In the genomic region with DNA sequence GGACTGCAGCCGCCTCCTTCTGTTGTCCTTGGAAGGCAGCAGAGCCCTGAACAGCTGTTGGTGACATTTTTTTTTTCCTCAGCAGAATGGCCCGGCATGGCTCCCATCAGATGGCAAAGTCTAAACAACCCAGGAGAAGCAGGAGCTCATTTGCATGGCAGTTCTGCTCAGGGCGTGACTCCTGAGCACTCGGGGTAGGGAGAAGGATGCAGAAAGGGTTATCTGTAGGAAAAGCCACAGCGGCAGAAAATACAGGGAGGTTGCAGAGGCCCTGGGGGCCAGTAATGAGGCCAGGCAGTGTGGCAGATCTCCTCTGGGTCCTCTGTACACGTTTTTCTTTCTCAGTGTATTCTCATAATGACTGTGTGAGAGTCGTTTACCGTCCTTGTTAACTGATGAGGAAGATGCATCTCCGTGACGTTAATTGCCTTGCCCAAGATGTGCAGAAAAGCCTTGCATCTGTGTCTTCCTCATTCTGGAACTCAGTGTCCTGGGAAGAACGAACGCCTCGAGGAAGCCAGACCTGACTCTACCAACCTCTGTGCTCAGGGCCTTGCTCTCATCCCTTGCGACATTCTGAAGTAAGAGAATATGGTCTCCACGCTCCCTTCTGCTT, we compare ENCODE assay signal across 12 mouse cellular contexts. TPM values are rescaled to one million over a fixed set of nuclear protein-coding genes. Genes with fewer than 3 reads are reported as not detected.
DNase-seq lines count a peak whose midpoint lies in the region; ATAC-seq and TF ChIP-seq lines count a peak whose summit lies in the region.
"Had no signal": no experiment of that assay in that cellular context is flagged by ENCODE, and none has a peak within 500 bp of the region (broad histone marks: within the 10 kb centered on the region; RNA-seq: fewer than 3 reads in every experiment).

No protein-coding gene starts in this region.

- DNase-seq in embryo, embryonic 10.5 days (ENCODE audit: low spot score) = peak; percentile 24
- no peak for DNase-seq in embryo, embryonic 9.5 days (ENCODE audit: extremely low spot score)
- no peak for DNase-seq in liver, postnatal 0 days
- DNase-seq in liver, embryonic 11.5 days (ENCODE audit: low spot score) = no peak
- peak; percentile 69 for DNase-seq in midbrain, postnatal 0 days (ENCODE audit: low spot score)
- DNase-seq in right cerebral cortex, adult 18-20 months = no peak
- DNase-seq in frontal cortex, postnatal 10 days (ENCODE audit: low spot score in 2 of 2) = no peak
- DNase-seq: kidney, postnatal 25 days had no signal

- TF ChIP-seq CTCF in liver, postnatal 0 days (IDR thresholded peaks at IDR 0.05; ENCODE audit: low read depth) = no peak
- no peak for TF ChIP-seq CTCF in midbrain, postnatal 0 days (IDR thresholded peaks at IDR 0.05)

- H3K27me3 ChIP-seq in liver, postnatal 0 days (ENCODE audit: insufficient read depth, low read length) = no peaks in the 10 kb centered on the region
- no peaks in the 10 kb centered on the region for H3K27me3 ChIP-seq in liver, embryonic 11.5 days (replicated peaks; ENCODE audit: control insufficient read depth, insufficient read depth, low read length)
- no peaks in the 10 kb centered on the region for H3K27me3 ChIP-seq in heart, embryonic 16.5 days (ENCODE audit: control insufficient read depth, insufficient read depth, low read length)
- H3K27me3 ChIP-seq in midbrain, postnatal 0 days (ENCODE audit: insufficient read depth, low read length) = no peaks in the 10 kb centered on the region
- H3K27me3 ChIP-seq: limb, embryonic 15.5 days; stomach, embryonic 15.5 days had no signal

- WGBS in liver, postnatal 0 days (ENCODE audit: insufficient replicate concordance) = 50% methylated on average over 15 of the region's 15 CpGs
- WGBS in liver, embryonic 11.5 days = 53% methylated on average over 15 of the region's 15 CpGs
- 45% methylated on average over 15 of the region's 15 CpGs for WGBS in heart, embryonic 16.5 days
- WGBS in midbrain, postnatal 0 days = 49% methylated on average over 15 of the region's 15 CpGs

- H3K27ac ChIP-seq in liver, postnatal 0 days (ENCODE audit: low read depth) = peak overlapping the region; percentile 30; the same call in 1 of the 2 replicates
- H3K27ac ChIP-seq in liver, embryonic 11.5 days (ENCODE audit: low read depth, low read length) = no peak overlapping the region
- peak overlapping the region; percentile 30; the same call in 1 of the 2 replicates for H3K27ac ChIP-seq in heart, embryonic 16.5 days (ENCODE audit: low read length)
- 0 out of 2 replicates have a peak overlapping the region, but pooled peaks have one; percentile 18 for H3K27ac ChIP-seq in midbrain, postnatal 0 days (ENCODE audit: low read depth, low read length)
- H3K27ac ChIP-seq: limb, embryonic 15.5 days; stomach, embryonic 15.5 days had no signal

- H3K9ac ChIP-seq in liver, postnatal 0 days (replicated peaks) = no peak overlapping the region
- no peak overlapping the region for H3K9ac ChIP-seq in liver, embryonic 11.5 days (ENCODE audit: low read depth, low read length)
- no peak overlapping the region for H3K9ac ChIP-seq in heart, embryonic 16.5 days (ENCODE audit: low read length)
- no peak overlapping the region for H3K9ac ChIP-seq in midbrain, postnatal 0 days (replicated peaks; ENCODE audit: low read length, poor library complexity, severe bottlenecking)
- H3K9ac ChIP-seq: limb, embryonic 15.5 days; stomach, embryonic 15.5 days had no signal

- ATAC-seq in liver, postnatal 0 days = peak; percentile 36
- no peak for ATAC-seq in liver, embryonic 11.5 days (replicated peaks; ENCODE audit: low FRiP score)
- no peak; the same call in 1 of the 2 replicates for ATAC-seq in heart, embryonic 16.5 days (replicated peaks; ENCODE audit: extremely low read depth, insufficient read depth, low FRiP score)
- ATAC-seq in midbrain, postnatal 0 days (ENCODE audit: low FRiP score) = no peak

- no peaks in the 10 kb centered on the region for H3K36me3 ChIP-seq in liver, postnatal 0 days (replicated peaks; ENCODE audit: insufficient read depth, low read length)
- H3K36me3 ChIP-seq in liver, embryonic 11.5 days (ENCODE audit: control insufficient read depth, insufficient read depth, low read length) = no peaks in the 10 kb centered on the region
- H3K36me3 ChIP-seq in heart, embryonic 16.5 days (ENCODE audit: control insufficient read depth, insufficient read depth) = no peaks in the 10 kb centered on the region
- no peaks in the 10 kb centered on the region for H3K36me3 ChIP-seq in midbrain, postnatal 0 days (ENCODE audit: insufficient read depth, low read length)
- H3K36me3 ChIP-seq: limb, embryonic 15.5 days; stomach, embryonic 15.5 days had no signal

- H3K4me3 ChIP-seq in liver, postnatal 0 days (ENCODE audit: low read depth, low read length) = no peak overlapping the region
- no peak overlapping the region for H3K4me3 ChIP-seq in liver, embryonic 11.5 days (ENCODE audit: low read depth, low read length)
- H3K4me3 ChIP-seq in heart, embryonic 16.5 days (ENCODE audit: low read length) = no peak overlapping the region
- H3K4me3 ChIP-seq in midbrain, postnatal 0 days (ENCODE audit: low read depth, low read length) = no peak overlapping the region
- H3K4me3 ChIP-seq: limb, embryonic 15.5 days; myocyte; stomach, embryonic 15.5 days had no signal

- H3K4me1 ChIP-seq in liver, postnatal 0 days (ENCODE audit: insufficient read depth) = peaks cover 6% of the 10 kb centered on the region; the same call in 1 of the 2 replicates
- no peaks in the 10 kb centered on the region; the same call in 1 of the 2 replicates for H3K4me1 ChIP-seq in liver, embryonic 11.5 days (replicated peaks; ENCODE audit: control insufficient read depth, insufficient read depth, low read length)
- peaks cover 17% of the 10 kb centered on the region for H3K4me1 ChIP-seq in heart, embryonic 16.5 days (ENCODE audit: control insufficient read depth, insufficient read depth, low read length)
- H3K4me1 ChIP-seq in midbrain, postnatal 0 days (ENCODE audit: insufficient read depth, low read length) = peaks cover 3% of the 10 kb centered on the region; the same call in 1 of the 2 replicates
- H3K4me1 ChIP-seq: limb, embryonic 15.5 days; stomach, embryonic 15.5 days had no signal

- no peak for TF ChIP-seq EP300 in liver, postnatal 0 days (IDR thresholded peaks at IDR 0.05; ENCODE audit: low read depth)

- no peak overlapping the region for H3K4me2 ChIP-seq in liver, postnatal 0 days (ENCODE audit: low read depth, low read length)
- no peak overlapping the region for H3K4me2 ChIP-seq in liver, embryonic 11.5 days
- H3K4me2 ChIP-seq in heart, embryonic 16.5 days (ENCODE audit: low read depth, low read length) = no peak overlapping the region
- no peak overlapping the region for H3K4me2 ChIP-seq in midbrain, postnatal 0 days (ENCODE audit: low read depth, low read length, poor library complexity, severe bottlenecking)
- H3K4me2 ChIP-seq: limb, embryonic 15.5 days; stomach, embryonic 15.5 days had no signal

- H3K9me3 ChIP-seq in liver, postnatal 0 days (ENCODE audit: low read length) = no peaks in the 10 kb centered on the region
- H3K9me3 ChIP-seq in liver, embryonic 11.5 days (ENCODE audit: control insufficient read depth, low read length) = no peaks in the 10 kb centered on the region
- no peaks in the 10 kb centered on the region for H3K9me3 ChIP-seq in heart, embryonic 16.5 days (replicated peaks; ENCODE audit: control insufficient read depth, low read length)
- H3K9me3 ChIP-seq in midbrain, postnatal 0 days (ENCODE audit: low read length) = no peaks in the 10 kb centered on the region
- H3K9me3 ChIP-seq: limb, embryonic 15.5 days; stomach, embryonic 15.5 days had no signal

RNA-seq across cellular contexts. Expression of gene Sh3bgrl2, which starts 10.1 kb away (rescaled TPM):
- 21.2 and 22.2 TPM in 2 replicates for polyA plus RNA-seq in liver, postnatal 0 days (2015; fragmentation: Nextera tagmentation; extraction: Ambion mirVana)
- 17.2 and 19.7 TPM in 2 replicates for polyA plus RNA-seq in liver, embryonic 11.5 days (2014; fragmentation: Nextera tagmentation; extraction: Ambion mirVana)
- 11.1 and 11.4 TPM in 2 replicates for polyA plus RNA-seq in heart, embryonic 16.5 days (2015; fragmentation: Nextera tagmentation; extraction: Ambion mirVana)
- 10.6 and 13.2 TPM in 2 replicates for total RNA-seq in midbrain, postnatal 0 days (2014; rRNA removed)
- 6.3 TPM in 2 replicates for polyA plus RNA-seq in midbrain, postnatal 0 days (2015; fragmentation: Nextera tagmentation; extraction: Ambion mirVana)

Comparison
In these comparisons a context has a peak if more than half of its experiments do, and no peak if none do; other contexts are left out.
1. DNase-seq: peak in embryo, embryonic 10.5 days (single experiment) and midbrain, postnatal 0 days (single experiment); none in embryo, embryonic 9.5 days (single experiment), liver, postnatal 0 days (single experiment), liver, embryonic 11.5 days (single experiment), right cerebral cortex, adult 18-20 months (single experiment) and frontal cortex, postnatal 10 days (0 of 2).